Mouse (Mus musculus): ENCODE measurements around the gene Asic2.

Asic2 gene

GRCm38 (mm10) chr11:81508385-81509233, 459.6 kb downstream of the Asic2 start:
- DNase-seq, result no peak

GRCm38 (mm10) chr11:81504791-81505430, 463.3 kb downstream of the Asic2 start:
- DNase-seq, result no peak

GRCm38 (mm10) chr11:81501473-81502246, 466.6 kb downstream of the Asic2 start:
- no peak for DNase-seq

DNA sequence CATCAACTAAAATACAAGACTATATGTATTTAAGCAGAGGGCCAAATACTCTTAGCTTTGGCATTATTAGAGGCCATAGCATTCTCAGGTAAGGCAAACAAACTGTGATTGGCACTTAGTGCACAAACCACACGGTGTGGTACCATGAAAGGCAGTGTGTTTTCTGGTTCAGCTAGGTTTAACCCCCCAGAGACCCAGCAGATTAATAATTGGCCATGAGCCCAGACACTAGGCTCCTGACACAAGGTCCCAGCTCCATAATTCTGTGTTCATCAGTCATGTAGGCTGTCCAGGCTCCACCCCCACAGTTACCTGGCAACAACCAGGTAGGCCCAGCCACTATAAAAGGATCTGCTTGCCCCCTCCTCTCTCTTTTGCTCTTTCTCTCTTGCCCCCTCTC, 469.3 kb downstream of the Asic2 start:
- no peak for DNase-seq

DNA sequence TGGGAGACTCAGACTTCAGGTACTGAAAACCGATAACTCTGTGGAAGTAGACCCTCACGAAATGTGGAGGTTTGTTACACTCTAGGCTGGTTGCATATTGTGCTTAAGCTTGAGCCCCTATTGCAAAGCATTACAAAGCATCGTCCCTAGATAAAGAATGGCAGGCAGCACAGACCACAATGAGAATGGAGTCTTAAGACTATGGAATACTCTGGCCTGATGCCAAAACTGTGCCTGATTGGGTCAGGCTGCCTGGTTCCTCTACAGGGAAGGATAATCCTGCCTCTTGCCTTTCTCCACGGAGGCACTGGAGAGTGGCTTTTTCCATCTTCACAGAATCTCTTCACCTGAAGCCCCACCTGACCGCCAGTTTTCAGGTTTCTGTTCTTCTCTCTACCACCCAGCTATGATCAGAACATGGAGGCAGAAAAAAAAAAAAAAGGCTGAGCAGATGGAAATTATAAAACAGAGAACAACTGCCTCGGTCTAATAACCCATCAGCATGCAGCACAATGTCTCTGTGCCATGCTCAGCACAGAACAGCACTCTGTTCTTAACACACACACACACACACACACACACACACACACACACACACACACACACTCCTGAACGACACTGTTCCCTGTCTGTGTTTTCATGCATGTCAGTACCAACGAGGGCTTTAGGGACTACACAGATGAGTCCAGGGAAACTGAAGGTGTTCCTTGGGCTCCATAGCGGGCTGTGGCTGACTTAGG, 470.4 kb downstream of the Asic2 start:
- DNase-seq, result no peak

- DNase-seq, result no peak
Measured at GRCm38 (mm10) chr11:81496446-81496845, 471.8 kb downstream of the Asic2 start.

- no peak for DNase-seq
Measured at GRCm38 (mm10) chr11:81492351-81492750, 475.9 kb downstream of the Asic2 start.

DNA sequence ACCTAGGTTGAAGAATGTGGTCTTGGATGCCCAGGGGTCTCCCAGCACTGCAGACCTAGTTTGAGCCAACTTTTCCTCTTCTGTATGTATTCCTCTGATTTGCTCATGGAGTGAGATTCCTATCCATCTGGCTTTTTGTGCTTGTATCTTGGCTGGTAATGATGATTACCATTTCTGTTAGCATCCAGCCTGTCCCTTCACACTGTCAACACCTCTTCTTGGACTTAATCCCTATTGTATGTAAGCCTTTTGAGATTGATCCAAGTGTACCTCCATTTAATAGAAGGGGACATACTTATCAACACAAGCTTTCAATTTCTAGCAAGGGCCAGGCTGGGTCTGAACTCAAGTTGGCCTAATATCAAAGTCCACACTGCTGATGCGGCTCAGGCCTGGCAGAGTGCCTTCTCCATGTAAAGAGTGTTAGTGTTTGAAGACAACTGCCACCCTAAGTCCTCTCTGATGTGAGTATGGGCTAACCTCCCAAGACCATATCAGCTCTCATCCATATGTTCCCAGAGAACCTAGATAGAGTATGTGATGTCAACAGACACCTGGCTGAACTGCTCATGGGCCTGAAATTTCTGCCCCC, 479.0 kb downstream of the Asic2 start:
- no peak for DNase-seq

GRCm38 (mm10) chr11:81488681-81489080, 479.6 kb downstream of the Asic2 start:
- DNase-seq, result no peak

- DNase-seq, result no peak
Measured at GRCm38 (mm10) chr11:81486265-81486940, 481.9 kb downstream of the Asic2 start.

DNA sequence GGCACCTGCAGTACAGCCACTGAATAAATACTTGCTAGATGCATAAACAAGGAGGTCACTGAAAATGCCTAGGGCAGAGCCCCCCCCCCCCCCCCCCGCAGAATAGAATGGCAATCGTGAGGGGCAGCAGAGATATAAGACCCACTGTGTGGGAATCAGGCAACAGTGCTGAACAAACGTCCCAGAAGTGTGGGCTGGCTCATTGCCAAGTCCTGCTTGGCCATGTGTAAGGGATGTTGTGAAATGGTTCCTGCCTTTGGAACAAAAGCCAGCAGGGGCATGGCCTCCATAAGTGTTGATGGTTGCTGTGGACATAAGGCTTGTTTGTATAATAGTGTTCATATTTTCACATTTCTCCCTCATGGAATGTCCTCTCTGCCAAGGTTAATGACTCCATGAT, 487.1 kb downstream of the Asic2 start:
- DNase-seq, result no peak

- no peak for DNase-seq
Measured at GRCm38 (mm10) chr11:81476231-81476630, 492.0 kb downstream of the Asic2 start.

DNA sequence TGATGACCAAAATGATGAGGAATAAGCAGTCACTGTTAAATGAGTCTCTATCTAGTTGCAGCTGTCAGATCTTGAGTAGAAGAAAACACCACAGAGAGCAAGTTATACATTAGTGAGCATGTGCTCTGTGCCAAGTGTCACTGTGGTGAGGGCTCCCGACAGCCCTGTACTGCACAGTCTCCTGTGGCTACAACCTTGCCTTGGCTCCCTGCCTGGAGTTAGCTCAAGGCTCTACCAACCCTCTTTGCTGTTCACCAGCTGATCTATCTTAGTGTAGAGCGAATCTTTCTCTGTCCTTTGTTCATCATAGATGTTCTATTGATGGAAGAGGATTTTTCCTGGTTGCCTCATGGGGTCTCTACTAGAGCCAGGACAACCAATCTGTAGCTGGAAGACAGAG, 494.1 kb downstream of the Asic2 start:
- DNase-seq, result no peak

DNA sequence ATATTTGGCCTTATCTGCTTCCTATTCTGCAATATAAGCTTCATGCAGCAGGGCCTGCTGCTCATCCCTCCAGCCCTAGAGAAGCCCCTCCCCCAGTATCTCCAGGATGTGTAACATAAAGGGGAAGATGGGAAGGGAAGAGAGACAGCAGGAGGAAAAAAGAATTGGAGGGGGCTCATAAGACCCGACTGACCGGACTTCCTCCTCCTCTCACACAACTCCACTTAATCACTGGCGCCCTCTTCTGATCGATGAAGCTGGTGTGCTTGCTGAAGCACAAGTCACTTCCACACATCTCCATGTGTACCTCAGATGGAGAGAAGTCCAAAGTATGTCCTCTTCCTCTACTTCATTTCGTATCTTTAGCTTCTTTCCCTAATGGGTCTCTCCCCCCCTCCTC, 506.1 kb downstream of the Asic2 start:
- DNase-seq, result peak in 1 of 2 experiments; percentile 1

DNA sequence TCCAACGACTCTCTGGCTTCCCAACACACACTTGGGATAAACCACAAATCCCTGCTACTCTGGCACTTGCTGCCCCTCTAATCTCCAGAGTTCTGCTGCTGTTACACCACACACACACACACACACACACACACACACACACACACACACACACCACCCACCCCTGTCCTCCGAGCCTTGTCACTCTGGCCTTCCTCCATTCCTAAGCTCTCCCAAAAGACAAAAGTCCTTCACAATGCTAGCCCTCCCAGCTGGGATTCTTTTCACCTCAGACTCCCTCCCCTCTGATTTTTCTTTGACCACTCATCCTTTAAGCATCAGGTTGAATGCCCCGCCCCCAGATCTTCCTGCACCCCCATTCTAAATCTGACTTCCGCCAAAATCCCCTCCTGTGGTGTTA, 506.5 kb downstream of the Asic2 start:
- no peak for DNase-seq

DNA sequence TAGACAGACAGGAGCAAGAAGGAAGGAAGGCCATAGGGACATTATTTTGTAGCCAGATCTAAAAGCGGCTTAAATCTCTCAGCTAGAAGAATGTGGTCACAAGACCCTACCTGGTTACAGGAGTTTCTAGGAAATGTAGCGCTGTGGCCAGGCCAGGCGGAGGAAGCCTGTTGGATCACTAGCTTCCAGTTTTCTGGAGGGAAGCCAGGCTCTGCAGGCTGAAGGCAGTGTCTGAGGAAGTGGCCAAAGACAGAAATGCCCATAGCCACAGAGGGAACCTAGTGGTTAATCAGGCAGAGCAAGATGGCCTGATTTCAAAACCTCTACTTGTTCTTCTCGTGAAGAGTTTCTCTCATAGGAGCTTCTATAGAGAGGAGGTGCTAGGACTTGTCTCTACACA, 513.3 kb downstream of the Asic2 start:
- no peak for DNase-seq

GRCm38 (mm10) chr11:81454111-81454510, 514.1 kb downstream of the Asic2 start:
- DNase-seq, result no peak

- no peak for DNase-seq
Measured at GRCm38 (mm10) chr11:81449271-81449705, 519.0 kb downstream of the Asic2 start.

- no peak for DNase-seq
Measured at GRCm38 (mm10) chr11:81446347-81446746, 521.9 kb downstream of the Asic2 start.

DNA sequence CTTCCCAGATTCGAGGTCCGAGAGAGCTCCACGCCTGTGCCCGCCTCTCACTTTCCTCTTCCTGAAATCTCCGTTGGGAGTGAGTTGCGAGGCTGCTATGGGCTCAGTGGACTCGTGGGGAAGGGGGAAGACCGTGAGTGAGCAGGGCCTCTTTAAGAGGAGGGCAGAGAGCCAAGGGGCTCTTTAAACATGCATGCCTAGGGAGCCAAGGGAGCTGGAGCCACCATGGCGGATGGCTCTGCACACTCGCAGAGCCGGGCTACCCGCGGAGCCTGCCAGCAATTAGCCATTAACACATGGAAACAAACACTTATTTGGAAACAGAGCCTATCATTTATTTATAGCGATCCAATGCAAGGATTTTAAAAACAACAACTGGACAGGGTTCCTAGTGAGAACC, 541.4 kb downstream of the Asic2 start:
- no peak for DNase-seq

DNA sequence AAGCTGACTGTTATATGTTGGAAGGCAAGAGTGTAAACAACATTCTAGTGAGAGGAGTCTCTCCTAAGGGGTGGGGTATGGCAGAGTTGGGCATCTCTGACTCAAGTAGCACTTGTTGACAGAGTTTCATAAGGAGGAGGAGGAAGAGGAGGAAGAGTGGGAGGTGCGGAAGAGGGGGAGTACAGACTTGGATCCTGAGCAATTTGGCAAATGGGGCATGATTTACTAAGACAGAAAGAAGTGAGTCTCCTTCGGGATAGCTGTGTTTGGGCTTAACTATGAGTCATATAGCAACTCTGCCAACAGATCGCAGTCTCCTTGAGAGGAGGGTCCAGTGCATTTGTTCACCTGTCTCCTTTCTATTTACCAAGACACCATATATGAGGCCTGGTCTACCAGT, 549.1 kb downstream of the Asic2 start:
- DNase-seq, result no peak

DNA sequence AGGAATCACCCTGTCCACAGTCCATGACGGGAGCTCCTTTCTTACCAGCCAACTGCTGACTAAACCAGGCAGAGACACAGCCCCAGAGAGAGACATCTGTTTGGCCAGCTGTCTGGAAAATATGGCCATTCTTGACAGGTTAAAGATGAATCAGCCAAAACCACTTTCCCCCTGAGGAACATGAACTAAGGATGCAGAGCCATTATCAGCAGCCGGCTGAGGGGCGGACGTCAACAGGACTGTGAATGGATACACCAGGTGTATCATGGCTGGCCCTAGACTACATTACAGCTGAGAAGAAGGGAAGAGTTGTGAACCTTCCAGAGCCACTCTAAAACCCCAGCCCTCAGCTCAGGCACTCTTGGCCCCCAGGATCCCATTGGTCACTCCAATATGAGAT, 550.2 kb downstream of the Asic2 start:
- DNase-seq, result no peak

Data from spleen, adult 18-20 months (tissue).